Comparison of ENCODE assay signal across 9 mouse cellular contexts in genomic region chr5:106891773-106892172, GRCm38 (mm10). TPM values are rescaled to one million over a fixed set of nuclear protein-coding genes. Genes with fewer than 3 reads are reported as not detected.
DNase-seq lines count a peak whose midpoint lies in the region; ATAC-seq and TF ChIP-seq lines count a peak whose summit lies in the region.
"Had no signal": no experiment of that assay in that cellular context is flagged by ENCODE, and none has a peak within 500 bp of the region (broad histone marks: within the 10 kb centered on the region; RNA-seq: fewer than 3 reads in every experiment).

No protein-coding gene starts in this region.

- peak; percentile 47; the same call in 1 of the 2 replicates for ATAC-seq in liver, postnatal 0 days
- no peak for ATAC-seq in liver, embryonic 12.5 days
- no peak for ATAC-seq in hindbrain, embryonic 13.5 days (ENCODE audit: low FRiP score)

- no peak for TF ChIP-seq POLR2A in small intestine, adult 2 months (IDR thresholded peaks at IDR 0.05; ENCODE audit: low read depth, low read length)

- intact Hi-C loops in gastrocnemius, adult 2 months (cut with DNase I), result no loop called here

- no peak for TF ChIP-seq EP300 in liver, postnatal 0 days (IDR thresholded peaks at IDR 0.05; ENCODE audit: low read depth)

- no peaks in the 10 kb centered on the region for H3K27me3 ChIP-seq in liver, postnatal 0 days (ENCODE audit: insufficient read depth, low read length)
- H3K27me3 ChIP-seq in liver, embryonic 12.5 days (replicated peaks), result no peaks in the 10 kb centered on the region
- no peaks in the 10 kb centered on the region for H3K27me3 ChIP-seq in small intestine, adult 2 months (ENCODE audit: control insufficient read depth, insufficient read depth, low read length)
- no peaks in the 10 kb centered on the region for H3K27me3 ChIP-seq in hindbrain, embryonic 13.5 days

- no peak overlapping the region for H3K4me3 ChIP-seq in liver, postnatal 0 days (ENCODE audit: low read depth, low read length)
- H3K4me3 ChIP-seq in liver, embryonic 12.5 days, result no peak overlapping the region
- no peak overlapping the region for H3K4me3 ChIP-seq in gastrocnemius, adult 2 months
- H3K4me3 ChIP-seq in small intestine, adult 2 months (ENCODE audit: low read depth, low read length), result no peak overlapping the region
- no peak overlapping the region for H3K4me3 ChIP-seq in hindbrain, embryonic 13.5 days

- H3K27ac ChIP-seq in liver, postnatal 0 days (ENCODE audit: low read depth), result peak overlapping the region; percentile 81
- H3K27ac ChIP-seq in liver, embryonic 12.5 days, result no peak overlapping the region
- no peak overlapping the region for H3K27ac ChIP-seq in gastrocnemius, adult 2 months
- peak overlapping the region; percentile 35; the same call in 1 of the 2 replicates for H3K27ac ChIP-seq in small intestine, adult 2 months (ENCODE audit: insufficient read depth, low read depth, low read length)
- no peak overlapping the region for H3K27ac ChIP-seq in hindbrain, embryonic 13.5 days
- H3K27ac ChIP-seq: macrophage had no signal

- no peaks in the 10 kb centered on the region for H3K36me3 ChIP-seq in liver, postnatal 0 days (replicated peaks; ENCODE audit: insufficient read depth, low read length)
- no peaks in the 10 kb centered on the region for H3K36me3 ChIP-seq in liver, embryonic 12.5 days
- no peaks in the 10 kb centered on the region for H3K36me3 ChIP-seq in small intestine, adult 2 months (ENCODE audit: control insufficient read depth, insufficient read depth, low read length)
- no peaks in the 10 kb centered on the region for H3K36me3 ChIP-seq in hindbrain, embryonic 13.5 days

- no peak for TF ChIP-seq CTCF in liver, postnatal 0 days (IDR thresholded peaks at IDR 0.05; ENCODE audit: low read depth)
- no peak for TF ChIP-seq CTCF in gastrocnemius, adult 2 months (IDR thresholded peaks at IDR 0.05)
- no peak for TF ChIP-seq CTCF in small intestine, adult 2 months (IDR thresholded peaks at IDR 0.05; ENCODE audit: extremely low read depth, insufficient read length, insufficient replicate concordance, low read depth, low read length)

- 21% methylated on average over 5 of the region's 5 CpGs for WGBS in liver, postnatal 0 days (ENCODE audit: insufficient replicate concordance)
- WGBS in liver, embryonic 12.5 days (ENCODE audit: insufficient replicate concordance), result 40% methylated on average over 5 of the region's 5 CpGs
- 9% methylated on average over 5 of the region's 5 CpGs for WGBS in small intestine, adult 2 months
- WGBS in hindbrain, embryonic 13.5 days, result 24% methylated on average over 5 of the region's 5 CpGs

- H3K9me3 ChIP-seq in liver, postnatal 0 days (ENCODE audit: low read length), result no peaks in the 10 kb centered on the region
- H3K9me3 ChIP-seq in liver, embryonic 12.5 days (replicated peaks), result no peaks in the 10 kb centered on the region
- H3K9me3 ChIP-seq in hindbrain, embryonic 13.5 days, result no peaks in the 10 kb centered on the region

- no peaks in the 10 kb centered on the region for H3K4me1 ChIP-seq in liver, postnatal 0 days (ENCODE audit: insufficient read depth)
- no peaks in the 10 kb centered on the region for H3K4me1 ChIP-seq in liver, embryonic 12.5 days
- peaks cover 3% of the 10 kb centered on the region; the same call in 1 of the 2 replicates for H3K4me1 ChIP-seq in small intestine, adult 2 months (ENCODE audit: control insufficient read depth, insufficient read depth, insufficient read length, low read length)
- H3K4me1 ChIP-seq in hindbrain, embryonic 13.5 days (replicated peaks), result no peaks in the 10 kb centered on the region

- H3K9ac ChIP-seq in liver, postnatal 0 days (replicated peaks), result no peak overlapping the region
- H3K9ac ChIP-seq in liver, embryonic 12.5 days, result no peak overlapping the region
- H3K9ac ChIP-seq in hindbrain, embryonic 13.5 days, result no peak overlapping the region

- no peak overlapping the region for H3K4me2 ChIP-seq in liver, postnatal 0 days (ENCODE audit: low read depth, low read length)
- H3K4me2 ChIP-seq in liver, embryonic 12.5 days, result no peak overlapping the region
- H3K4me2 ChIP-seq in hindbrain, embryonic 13.5 days, result no peak overlapping the region

- DNase-seq in liver, postnatal 0 days, result peak; percentile 14
- DNase-seq in adrenal gland, postnatal 25 days, result peak; percentile 55
- peak; percentile 76 for DNase-seq in gastrocnemius, adult 2 months
- peak; percentile 50 to 75 for DNase-seq in kidney, postnatal 36 days
- no peak for DNase-seq in embryo, embryonic 10 days (ENCODE audit: low spot score)

RNA-seq across cellular contexts. Expression of gene Hfm1, which starts 34.3 kb away (rescaled TPM):
- not detected in 2 replicates for polyA plus RNA-seq in liver, postnatal 0 days (2015; fragmentation: Nextera tagmentation; extraction: Ambion mirVana)
- polyA plus RNA-seq in liver, embryonic 12.5 days (2016; fragmentation: Nextera tagmentation; extraction: Ambion mirVana), result 0.20 TPM in 2 replicates
- total RNA-seq in adrenal gland, postnatal 25 days (2021), result not detected in 2 replicates
- not detected for total RNA-seq in gastrocnemius, adult 2 months (2021)
- polyA plus RNA-seq in small intestine, adult 2 months (2012; rRNA removed), result not detected in 2 replicates
- polyA plus RNA-seq in hindbrain, embryonic 13.5 days (2015; fragmentation: Nextera tagmentation; extraction: Ambion mirVana), result 5.9 and 6.7 TPM in 2 replicates
- polyA plus RNA-seq: macrophage had no signal

Comparison
In these comparisons a context has a peak if more than half of its experiments do, and no peak if none do; other contexts are left out.
1. H3K27ac ChIP-seq: peak in liver, postnatal 0 days (single experiment) and small intestine, adult 2 months (single experiment); none in liver, embryonic 12.5 days (single experiment), gastrocnemius, adult 2 months (single experiment) and hindbrain, embryonic 13.5 days (single experiment).